Mouse (Mus musculus): ENCODE data around the gene Ccdc12. TPM values are rescaled to one million over a fixed set of nuclear protein-coding genes. Genes with fewer than 3 reads are reported as not detected.
A peak's percentile ranks its signal among the peaks of the same experiment; 100 is the strongest.

The Ccdc12 gene
- total RNA-seq, 4 experiments from 2014 or later: 56.2 to 69.2 (median 65.3) TPM

DNA sequence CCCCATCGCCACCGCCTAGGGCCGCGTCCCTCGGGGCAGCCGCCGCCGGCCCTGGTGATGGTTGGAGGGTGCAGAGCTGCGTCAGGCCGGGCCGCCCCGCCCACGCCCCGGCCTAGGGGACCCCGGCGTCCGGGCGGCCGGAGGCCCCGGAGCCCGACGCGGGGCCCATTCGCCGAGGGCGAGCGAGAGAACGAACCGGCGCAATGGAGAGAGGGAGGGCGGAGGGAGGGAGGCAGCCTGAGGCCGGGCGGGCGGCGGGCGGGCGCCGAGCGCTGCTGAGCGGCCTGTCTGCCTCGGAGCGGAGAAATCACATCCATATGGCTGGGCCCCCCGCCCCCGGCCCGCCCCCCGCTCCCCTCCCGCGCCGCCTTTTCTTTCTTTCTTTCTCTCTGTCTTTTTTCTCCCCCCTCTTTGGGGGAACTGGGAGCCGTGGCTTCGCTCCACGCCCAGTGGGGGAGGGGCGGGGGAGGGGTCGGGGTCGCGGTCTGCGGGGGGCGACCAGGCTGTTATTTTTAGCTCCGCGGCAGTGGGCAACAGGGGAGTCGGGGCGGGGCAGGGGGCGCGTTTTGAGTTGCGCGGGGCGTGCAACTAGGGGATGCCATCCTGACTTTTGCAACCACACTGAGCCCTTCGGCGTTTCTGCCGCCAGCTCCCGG, 86.1 kb downstream of the Ccdc12 start:
- DNase-seq (ENCODE audit: low spot score): no peak

DNA sequence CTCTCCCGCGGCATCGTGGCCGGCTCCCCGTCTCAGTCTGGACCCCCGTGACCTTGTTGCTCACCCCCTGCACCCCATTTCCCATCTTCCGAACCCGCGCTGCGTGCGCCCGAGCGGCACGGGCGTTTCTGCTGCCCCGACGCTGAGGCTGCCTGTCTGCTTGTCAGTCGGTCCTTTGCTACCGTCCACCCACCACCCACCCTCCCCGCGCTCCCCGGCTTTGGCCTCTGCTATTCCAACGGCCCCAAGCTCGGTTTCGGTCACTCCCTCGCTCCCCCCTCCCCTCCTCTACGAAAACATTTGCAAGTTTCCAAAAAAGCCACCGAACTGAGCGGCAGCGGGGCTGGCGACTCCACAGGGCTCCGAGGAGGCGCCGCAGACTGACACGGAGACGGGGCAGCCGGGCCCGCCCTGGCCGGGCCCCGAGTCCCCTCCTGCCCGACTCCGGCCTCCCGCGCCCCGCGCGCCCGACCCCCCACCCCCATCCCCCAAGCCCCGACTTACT, 86.7 kb downstream of the Ccdc12 start:
- DNase-seq (ENCODE audit: low spot score): no peak

DNA sequence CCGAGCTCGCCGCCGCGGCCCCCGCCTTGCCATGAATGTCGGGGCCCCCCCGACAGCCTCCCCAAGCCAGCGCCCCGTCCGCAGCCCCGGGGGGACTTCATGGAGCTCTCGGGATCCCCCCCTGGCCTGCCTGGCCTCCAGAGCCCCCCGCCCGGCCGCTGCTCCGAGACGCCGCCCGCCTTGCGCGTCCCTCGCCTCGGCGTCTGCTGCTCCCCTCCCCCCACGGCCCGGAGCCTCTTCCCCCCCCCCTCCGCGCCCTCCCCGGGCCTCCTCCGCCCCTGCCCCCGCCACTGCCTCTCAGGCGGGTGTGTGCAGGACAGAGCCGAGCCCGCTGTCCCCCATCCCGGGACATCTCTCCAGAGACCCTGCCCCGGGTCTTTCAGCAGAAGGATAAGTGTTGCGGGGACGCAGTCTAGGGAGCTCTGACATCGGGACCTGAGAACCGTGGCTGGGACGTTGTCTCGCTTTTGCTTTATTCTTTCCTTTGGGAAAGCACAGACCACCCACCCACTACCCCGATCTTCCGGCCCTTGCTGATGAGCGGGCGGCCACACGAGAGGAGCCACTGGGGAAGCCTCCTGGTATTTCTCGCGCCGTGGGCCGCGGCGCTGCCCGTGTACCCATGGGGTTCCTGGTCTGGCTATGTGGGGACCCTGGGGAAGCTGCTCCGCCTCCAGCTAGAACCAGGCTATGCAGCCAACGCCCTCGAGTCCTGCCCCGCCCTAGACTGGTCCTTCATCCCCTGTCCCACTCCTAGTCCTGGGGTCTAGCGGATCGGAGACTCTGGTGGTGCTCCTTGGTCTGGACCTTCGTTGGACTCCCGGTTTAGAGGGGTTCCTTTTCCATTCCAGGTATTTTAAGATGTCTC, 87.4 kb downstream of the Ccdc12 start:
- no peak for DNase-seq (ENCODE audit: low spot score)

DNA sequence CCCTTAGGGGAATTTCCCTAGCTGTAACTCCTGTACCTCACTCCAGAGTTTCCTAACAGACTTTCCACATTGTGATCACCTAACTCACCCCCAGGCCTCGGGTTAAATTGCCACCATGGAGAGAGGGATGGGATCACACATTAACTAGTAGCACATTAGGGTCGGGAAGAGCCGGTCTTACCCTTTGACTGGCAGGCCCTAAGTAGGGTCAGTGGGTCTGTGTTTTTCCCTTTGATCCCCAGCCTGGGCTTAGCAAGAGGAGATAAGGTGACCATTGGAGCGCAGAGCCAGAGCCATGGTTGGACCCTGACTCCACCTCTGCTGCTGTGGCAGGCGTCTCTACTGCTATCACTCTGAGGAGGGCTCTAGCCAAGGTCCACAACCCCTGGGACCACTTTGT, 89.4 kb downstream of the Ccdc12 start:
- DNase-seq (ENCODE audit: low spot score): no peak

DNA sequence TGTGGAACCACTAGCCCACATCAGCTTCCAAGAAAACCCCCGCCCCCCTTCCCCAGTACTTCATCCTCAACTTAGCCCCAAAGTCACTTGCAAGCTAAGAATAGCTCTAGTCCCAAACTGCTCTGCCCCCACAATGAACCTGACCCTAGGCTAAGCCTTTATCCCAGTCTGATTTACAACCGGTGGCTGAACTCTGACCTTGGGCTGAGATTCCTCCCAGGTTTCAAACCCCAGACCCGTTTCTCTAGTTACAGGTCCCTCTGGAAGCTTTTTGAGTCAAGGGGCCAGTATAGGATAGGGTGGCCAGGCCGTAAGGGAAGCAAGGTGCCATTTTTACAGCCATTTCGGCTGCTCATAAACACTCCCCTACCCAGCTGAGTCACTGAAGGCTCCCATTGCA, 89.9 kb downstream of the Ccdc12 start:
- no peak for DNase-seq (ENCODE audit: low spot score)

DNA sequence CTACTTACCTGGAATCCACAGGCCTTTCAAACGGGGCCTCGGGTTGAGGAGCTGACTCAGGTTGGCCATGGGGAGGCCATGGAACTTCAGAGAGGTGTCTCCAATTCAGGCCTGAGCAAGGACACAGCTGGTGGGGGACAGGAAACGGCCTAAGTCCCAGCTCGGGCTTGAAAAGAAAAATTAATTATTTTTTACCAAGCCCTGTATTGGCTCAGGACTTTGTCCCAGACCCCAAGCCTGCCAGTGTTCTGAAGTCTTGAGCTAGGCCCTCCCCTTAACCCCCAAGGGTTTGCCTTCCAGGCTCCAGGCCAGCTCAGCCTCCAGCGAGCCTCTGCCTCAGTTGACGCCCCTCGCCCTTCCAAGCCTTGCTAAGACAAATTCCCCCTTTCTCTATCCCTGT, 90.7 kb downstream of the Ccdc12 start, which contains the start of gene Pth1r:
Gene Pth1r, minus strand, starts transcription at position 185 of the 400 bp plus-strand sequence.
- no peak for DNase-seq (ENCODE audit: low spot score)

DNA sequence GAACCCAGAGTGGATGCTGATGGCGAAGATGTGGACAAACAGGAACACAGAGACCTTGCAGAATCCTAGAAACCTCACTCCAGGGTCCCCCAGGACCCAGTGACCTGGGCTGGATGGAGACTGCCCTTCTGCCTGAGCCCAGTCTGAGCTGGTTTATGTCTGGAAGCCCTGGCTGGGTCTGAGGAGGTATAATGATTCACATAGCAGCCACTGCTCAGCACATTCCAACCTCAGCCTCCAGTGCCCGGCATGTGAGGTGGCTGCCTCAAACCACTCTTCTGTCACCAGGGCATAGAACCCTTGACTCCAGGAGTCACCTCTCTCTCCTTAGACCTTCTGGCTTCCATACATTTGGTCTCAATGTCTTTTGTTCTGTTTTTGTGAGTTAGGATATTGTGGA, 92.1 kb downstream of the Ccdc12 start:
- no peak for DNase-seq (ENCODE audit: low spot score)

DNA sequence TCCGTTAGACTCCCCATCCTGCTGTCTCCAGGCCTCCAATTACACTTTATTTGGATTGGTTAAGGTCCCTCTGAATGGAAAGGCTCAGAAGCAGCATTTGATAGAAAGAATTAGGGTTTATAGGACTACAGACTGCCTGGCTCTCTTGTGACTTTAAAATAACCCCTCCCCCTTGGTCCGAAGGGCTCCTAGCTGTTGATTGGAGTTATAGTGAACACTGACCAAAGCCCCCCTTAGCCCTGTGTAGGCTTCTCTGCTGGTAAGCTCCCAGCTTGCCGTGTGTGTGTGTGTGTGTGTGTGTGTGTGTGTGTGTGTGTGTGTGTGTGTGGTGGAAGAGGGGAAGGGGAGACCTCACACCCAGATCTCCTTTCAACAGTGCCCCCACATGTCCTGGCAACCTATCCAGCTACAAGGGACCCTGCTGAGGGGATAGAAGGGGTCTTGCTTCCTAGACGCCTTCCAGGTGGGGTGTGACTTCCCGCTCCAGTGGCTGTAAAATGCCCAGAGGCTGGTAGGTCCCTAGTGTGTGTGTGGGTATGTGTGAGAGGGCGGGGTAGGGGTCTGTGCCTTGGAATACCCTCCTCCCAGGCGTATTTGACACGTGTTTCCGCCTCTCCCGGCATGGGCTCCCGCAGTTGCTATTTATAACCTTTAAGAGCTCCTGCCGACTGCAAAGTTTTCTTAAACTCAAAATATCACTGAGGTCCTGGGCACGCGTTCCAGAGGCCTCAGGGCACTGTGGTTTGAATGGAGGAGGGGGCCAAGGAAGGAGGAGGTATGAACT, 94.3 kb downstream of the Ccdc12 start:
- no peak for DNase-seq (ENCODE audit: low spot score)

DNA sequence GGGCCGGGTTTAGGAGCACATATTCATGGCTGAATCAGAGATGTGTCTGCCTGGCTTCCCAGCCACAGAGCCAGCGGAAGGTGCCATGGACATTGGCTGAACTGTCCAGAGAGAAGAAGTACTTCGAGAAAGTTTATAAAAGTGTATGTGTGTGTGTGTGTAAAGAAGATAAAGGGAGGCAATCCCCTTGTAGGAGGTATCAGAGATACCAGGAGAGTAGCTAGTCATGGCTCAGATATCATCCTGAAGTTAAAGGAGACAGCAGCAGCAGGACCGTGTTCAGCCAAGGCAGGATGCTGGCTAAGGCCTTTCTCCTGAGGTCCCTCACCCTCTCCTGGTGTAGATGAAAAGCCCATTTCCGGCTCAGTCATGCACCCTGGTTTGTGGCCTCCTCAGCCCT, 95.1 kb downstream of the Ccdc12 start:
- no peak for DNase-seq (ENCODE audit: low spot score)

DNA sequence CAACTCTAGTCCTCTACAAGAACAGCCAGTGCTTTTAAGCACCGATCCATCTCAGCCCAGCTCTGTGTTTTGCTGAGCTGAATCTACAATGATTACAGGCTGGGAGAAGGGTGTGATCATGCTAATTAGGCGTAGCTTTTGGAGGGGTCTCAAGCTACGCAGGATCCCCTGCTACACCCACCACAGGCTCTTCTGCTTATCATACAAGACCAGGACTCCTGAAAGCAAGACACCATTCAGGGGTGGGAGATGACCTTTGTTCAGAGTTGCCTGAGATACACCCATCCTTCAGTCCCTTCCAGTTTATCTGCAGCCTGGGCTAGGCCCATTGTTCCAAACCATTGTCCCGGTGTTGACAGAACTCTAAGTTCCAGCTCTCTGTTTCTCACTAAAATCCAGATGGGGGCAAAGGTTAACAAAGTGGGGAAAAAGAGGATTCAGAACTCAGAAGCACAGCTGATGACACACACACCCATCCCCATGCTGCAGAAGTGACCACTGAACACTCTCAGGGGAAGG, 96.7 kb downstream of the Ccdc12 start:
- no peak for DNase-seq (ENCODE audit: low spot score)

DNA sequence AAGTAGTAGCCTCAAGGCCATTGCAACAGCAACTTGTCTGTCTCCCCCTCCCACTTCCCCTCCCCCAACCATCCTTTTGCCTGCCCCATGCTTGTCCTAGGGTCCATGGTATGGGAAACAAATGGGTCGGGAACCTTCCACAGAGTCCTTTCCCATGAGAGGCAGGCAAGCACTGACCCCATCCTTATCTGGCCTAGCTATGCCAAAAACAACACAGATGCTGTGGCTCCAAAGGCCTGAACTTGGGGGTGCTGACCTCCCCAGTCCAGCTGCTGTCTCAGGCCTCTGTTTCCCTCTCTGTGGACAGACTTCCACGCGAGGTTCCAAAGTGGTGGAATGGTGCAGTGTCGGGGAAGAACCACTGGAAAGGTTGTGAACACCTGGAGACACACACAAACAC, 97.5 kb downstream of the Ccdc12 start:
- no peak for DNase-seq (ENCODE audit: low spot score)

DNA sequence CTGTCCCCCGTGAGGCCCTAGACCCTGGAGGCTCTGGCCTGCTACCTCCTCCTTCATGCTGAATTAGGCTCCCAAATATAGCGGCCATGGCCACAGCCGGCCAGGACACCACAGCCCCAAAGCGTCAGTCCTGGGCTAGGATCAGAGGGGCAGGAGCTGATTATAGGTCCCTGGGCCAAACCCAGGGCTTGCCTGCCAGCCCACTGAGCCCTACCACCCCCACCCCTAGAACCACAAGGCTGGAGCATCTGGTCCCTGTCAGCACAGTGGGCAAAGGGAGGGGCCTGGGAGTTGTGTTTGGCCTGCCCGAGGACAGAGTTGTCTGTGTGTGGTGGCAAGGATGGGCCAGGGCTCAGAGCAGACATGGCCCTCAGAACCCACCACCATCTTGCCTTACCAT, 101.5 kb downstream of the Ccdc12 start:
- no peak for DNase-seq (ENCODE audit: low spot score)

DNA sequence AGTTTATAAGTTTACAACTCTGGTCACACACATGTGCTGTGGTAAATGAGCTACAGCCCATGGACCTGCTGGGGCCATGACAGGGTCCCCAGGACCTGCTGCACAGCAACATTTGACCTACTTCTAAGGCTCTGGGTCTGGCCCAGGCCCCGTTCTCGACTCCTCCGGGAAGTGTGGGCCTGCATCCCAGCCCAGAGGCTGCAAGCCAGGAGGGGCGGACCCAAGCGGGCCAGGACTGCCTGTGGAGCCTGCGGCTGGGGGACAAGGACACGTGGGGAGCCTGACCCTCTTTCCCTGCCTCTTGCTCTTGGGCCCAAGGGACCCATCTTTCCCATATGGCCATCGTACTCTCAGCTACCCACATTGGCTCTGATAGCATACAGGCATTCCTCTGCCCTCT, 102.3 kb downstream of the Ccdc12 start:
- peak; percentile 90 for DNase-seq (ENCODE audit: low spot score)

DNA sequence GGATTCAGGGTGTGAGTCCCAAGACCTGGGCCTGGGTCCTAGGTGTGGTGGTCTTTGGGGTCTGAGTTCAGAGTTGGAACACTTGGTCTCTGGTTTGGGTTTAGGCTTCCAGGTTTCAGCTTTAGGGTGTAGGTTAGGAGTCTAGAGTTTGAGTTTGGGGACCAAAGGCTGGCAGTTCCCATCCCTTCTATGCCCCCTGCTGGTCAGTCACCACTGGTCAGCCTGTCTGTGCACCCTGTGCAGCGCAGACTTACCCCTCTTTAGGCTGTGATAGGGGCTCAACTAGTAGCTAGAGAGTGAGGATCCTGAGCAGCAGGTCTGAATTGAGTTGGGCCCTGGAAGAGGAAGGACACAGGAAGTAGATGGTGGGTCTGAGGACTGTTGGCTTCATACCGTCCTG, 103.0 kb downstream of the Ccdc12 start:
- DNase-seq (ENCODE audit: low spot score): peak; percentile 61

DNA sequence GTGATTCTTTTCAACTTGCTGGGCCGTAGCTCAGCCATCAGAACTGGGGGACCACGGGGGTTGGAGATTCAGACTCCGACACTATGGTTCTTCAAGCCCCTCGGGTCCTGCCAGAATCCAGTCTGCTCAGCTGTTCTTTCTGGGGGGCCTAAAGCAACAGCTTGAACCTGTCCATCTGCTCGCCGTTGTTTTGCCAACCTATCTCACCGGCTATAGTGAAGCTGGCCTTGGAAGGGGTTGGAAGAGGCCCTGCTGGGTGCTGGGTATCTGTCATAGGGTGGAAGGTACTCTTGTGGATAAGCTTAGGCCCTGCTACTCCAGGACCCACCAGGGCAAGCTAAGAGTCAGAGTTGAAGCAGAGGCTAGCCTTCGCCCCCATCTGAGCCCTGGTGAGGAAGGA, 104.6 kb downstream of the Ccdc12 start:
- no peak for DNase-seq (ENCODE audit: low spot score)

Small RNAs within 50 kb of the gene (microRNA-seq; reads per million reads assigned to microRNA genes)
- not detected for gene Mir8107

Other genes with a start within 250 kb of the Ccdc12 start
- gene Ptpn23, start 248.3 kb upstream of the Ccdc12 start, total RNA-seq (2022): 10 to 100 TPM; 12.9 to 17.1 (median 14.5) TPM
- gene Ngp, start 236.8 kb upstream of the Ccdc12 start, total RNA-seq (2022): 1 to 10 TPM in 1 of 4 experiments, not detected in 3; 3.0 TPM
- gene Klhl18, start 179.8 kb upstream of the Ccdc12 start, total RNA-seq (2022): 10 to 100 TPM in 3 of 4 experiments, 1 to 10 TPM in 1; 9.2 to 14.6 (median 11.1) TPM
- under 1 TPM; 0.14 to 0.31 (median 0.20) TPM for gene Kif9, start 179.5 kb upstream of the Ccdc12 start, total RNA-seq (2022)
- gene Setd2, start 123.9 kb upstream of the Ccdc12 start, total RNA-seq (2022): 10 to 100 TPM; 32.6 to 44.5 (median 36.5) TPM
- gene Nradd, start 32.1 kb upstream of the Ccdc12 start, total RNA-seq (2022): 1 to 10 TPM in 2 of 4 experiments, under 1 TPM in 2; 0.79 to 1.4 (median 0.97) TPM
- gene Nbeal2, start 2.3 kb upstream of the Ccdc12 start, total RNA-seq (2022): 10 to 100 TPM in 1 of 4 experiments, 1 to 10 TPM in 3; 5.8 to 10.8 (median 8.5) TPM
- over 10,000 TPM; 10,766 to 11,632 (median 11,251) TPM for gene Myl3, start 85.4 kb downstream of the Ccdc12 start, total RNA-seq (2022)
- gene Pth1r, start 90.6 kb downstream of the Ccdc12 start, total RNA-seq (2022): 1 to 10 TPM; 4.4 to 7.0 (median 5.1) TPM
- gene Prss42, start 141.7 kb downstream of the Ccdc12 start, total RNA-seq (2022): not detected
- not detected for gene Prss44, start 157.5 kb downstream of the Ccdc12 start, total RNA-seq (2022)
- not detected for gene Prss43, start 170.2 kb downstream of the Ccdc12 start, total RNA-seq (2022)
- under 1 TPM in 1 of 4 experiments, not detected in 3; 0.44 TPM for gene Prss45, start 178.1 kb downstream of the Ccdc12 start, total RNA-seq (2022)
- not detected for gene Prss46, start 188.0 kb downstream of the Ccdc12 start, total RNA-seq (2022)
- not detected for gene Prss50, start 201.5 kb downstream of the Ccdc12 start, total RNA-seq (2022)
- gene Als2cl, start 223.4 kb downstream of the Ccdc12 start, total RNA-seq (2022): 10 to 100 TPM; 11.5 to 19.1 (median 14.7) TPM
- gene Tmie, start 223.6 kb downstream of the Ccdc12 start, total RNA-seq (2022): 1 to 10 TPM; 1.1 to 2.0 (median 1.6) TPM